Mouse (Mus musculus) midbrain, embryonic 14.5 days (tissue): ENCODE data around the gene Bicd2. TPM values are rescaled to one million over a fixed set of nuclear protein-coding genes. Genes with fewer than 3 reads are reported as not detected.
A peak's percentile ranks its signal among the peaks of the same experiment; 100 is the strongest.

Source experiments
- ATAC-seq: fragments of 200-750 bp; cut with Nextera tagmentation; 2 replicates; pipeline ENCODE4 v1.8.0; 2017; ENCODE audit warnings: moderate number of reproducible peaks, moderate library complexity; ENCODE audit not compliant: low FRiP score, low TSS enrichment
- DNase-seq: peaks from one replicate; pipeline ENCODE4 v3.0.0-alpha.2; 2015
- H3K27ac ChIP-seq: fragments of 300-500 bp; sonication (generic); replicated peaks from 2 replicates; pipeline ENCODE4 v1.5.1; 2014; ENCODE audit warnings: mild to moderate bottlenecking, low read depth, low read length, moderate library complexity
- H3K27me3 ChIP-seq: fragments of 300-500 bp; sonication (generic); 2 replicates; pipeline ENCODE4 v1.6.1; 2014; ENCODE audit warnings: low read length, control low read depth, mixed read lengths; ENCODE audit not compliant: control insufficient read depth, insufficient read depth
- H3K36me3 ChIP-seq: fragments of 300-500 bp; sonication (generic); 2 replicates; pipeline ENCODE4 v1.6.1; 2014; ENCODE audit warnings: low read length, control low read depth; ENCODE audit not compliant: control insufficient read depth, insufficient read depth
- H3K4me1 ChIP-seq: fragments of 300-500 bp; sonication (generic); 2 replicates; pipeline ENCODE4 v1.6.1; 2014; ENCODE audit warnings: mild to moderate bottlenecking, antibody characterized with exemption, low read length, control low read depth; ENCODE audit not compliant: control insufficient read depth, insufficient read depth
- H3K4me2 ChIP-seq: fragments of 300-500 bp; sonication (generic); 2 replicates; pipeline ENCODE4 v1.6.1; 2014; ENCODE audit warnings: mild to moderate bottlenecking, low read length, moderate library complexity
- H3K4me3 ChIP-seq: fragments of 300-500 bp; sonication (generic); replicated peaks from 2 replicates; pipeline ENCODE4 v1.5.1; 2014; ENCODE audit warnings: low read depth, low read length
- H3K9ac ChIP-seq: fragments of 300-500 bp; sonication (generic); replicated peaks from 2 replicates; pipeline ENCODE4 v1.6.1; 2014; ENCODE audit warnings: mild to moderate bottlenecking, low read length, moderate library complexity
- H3K9me3 ChIP-seq: fragments of 300-500 bp; sonication (generic); 2 replicates; pipeline ENCODE4 v1.6.1; 2016; ENCODE audit warnings: low read length, control low read depth, mixed read lengths; ENCODE audit not compliant: control insufficient read depth
- WGBS: fragments of 180-500 bp; shearing (Covaris S2); extraction: QIAGEN DNeasy Blood & Tissue Kit; methylation state at CpG from one replicate; pipeline ENCODE4 v1.1.7; 2014; 5-methylcytosine and 5-hydroxymethylcytosine counted together
- polyA plus RNA-seq: library from polyadenylated mRNA; unstranded; fragments of >200 nt; fragmentation: Nextera tagmentation; extraction: Ambion mirVana; gene quantifications from 2 replicates; pipeline ENCODE4 v1.2.1, GENCODE M21; 2014

Bicd2 gene
- polyA plus RNA-seq, 1 experiment from 2014 or later = 30.1 TPM

DNA sequence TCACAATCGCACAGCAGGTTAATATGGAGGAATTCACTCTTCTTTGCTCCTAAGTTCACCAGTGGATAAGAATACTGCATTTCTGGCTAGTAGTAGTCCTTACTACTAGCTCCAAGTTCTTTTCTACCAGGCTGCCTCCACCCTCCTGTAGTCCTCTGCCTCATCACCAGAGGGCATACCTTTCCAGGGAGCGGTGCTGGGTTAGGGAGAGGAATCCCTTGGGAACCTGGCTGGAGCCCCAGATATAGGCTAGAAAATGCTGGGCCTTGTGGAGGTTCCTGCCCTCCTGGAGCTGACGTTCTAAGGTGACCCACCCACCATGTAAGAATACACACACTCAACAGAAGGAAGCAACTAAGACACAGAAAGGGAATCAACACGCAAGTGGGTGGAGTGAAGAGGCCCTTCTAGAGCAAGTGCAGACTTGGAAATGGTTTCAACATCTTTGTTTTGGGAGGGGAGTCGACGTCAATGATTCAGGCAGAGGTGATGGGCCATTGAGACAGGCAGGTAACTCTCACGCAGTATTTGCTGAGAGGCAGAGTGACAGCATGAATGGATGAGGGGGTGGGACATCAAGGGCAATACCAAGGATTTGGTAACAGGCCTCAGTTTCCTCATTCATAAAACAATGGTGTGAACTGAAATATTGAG lies 2.4 kb upstream of the Bicd2 start:
- H3K4me2 ChIP-seq = no peak overlapping the region
- no peak overlapping the region for H3K9ac ChIP-seq
- H3K9me3 ChIP-seq = no peaks in the 10 kb centered on the region
- no peak overlapping the region for H3K4me3 ChIP-seq
- no peak overlapping the region for H3K27ac ChIP-seq
- H3K27me3 ChIP-seq = no peaks in the 10 kb centered on the region
- ATAC-seq (no peak), DNase-seq (no peak)
- H3K36me3 ChIP-seq = no peaks in the 10 kb centered on the region
- peaks cover 25% of the 10 kb centered on the region for H3K4me1 ChIP-seq
- 75% methylated on average over 7 of the region's 7 CpGs for WGBS

DNA sequence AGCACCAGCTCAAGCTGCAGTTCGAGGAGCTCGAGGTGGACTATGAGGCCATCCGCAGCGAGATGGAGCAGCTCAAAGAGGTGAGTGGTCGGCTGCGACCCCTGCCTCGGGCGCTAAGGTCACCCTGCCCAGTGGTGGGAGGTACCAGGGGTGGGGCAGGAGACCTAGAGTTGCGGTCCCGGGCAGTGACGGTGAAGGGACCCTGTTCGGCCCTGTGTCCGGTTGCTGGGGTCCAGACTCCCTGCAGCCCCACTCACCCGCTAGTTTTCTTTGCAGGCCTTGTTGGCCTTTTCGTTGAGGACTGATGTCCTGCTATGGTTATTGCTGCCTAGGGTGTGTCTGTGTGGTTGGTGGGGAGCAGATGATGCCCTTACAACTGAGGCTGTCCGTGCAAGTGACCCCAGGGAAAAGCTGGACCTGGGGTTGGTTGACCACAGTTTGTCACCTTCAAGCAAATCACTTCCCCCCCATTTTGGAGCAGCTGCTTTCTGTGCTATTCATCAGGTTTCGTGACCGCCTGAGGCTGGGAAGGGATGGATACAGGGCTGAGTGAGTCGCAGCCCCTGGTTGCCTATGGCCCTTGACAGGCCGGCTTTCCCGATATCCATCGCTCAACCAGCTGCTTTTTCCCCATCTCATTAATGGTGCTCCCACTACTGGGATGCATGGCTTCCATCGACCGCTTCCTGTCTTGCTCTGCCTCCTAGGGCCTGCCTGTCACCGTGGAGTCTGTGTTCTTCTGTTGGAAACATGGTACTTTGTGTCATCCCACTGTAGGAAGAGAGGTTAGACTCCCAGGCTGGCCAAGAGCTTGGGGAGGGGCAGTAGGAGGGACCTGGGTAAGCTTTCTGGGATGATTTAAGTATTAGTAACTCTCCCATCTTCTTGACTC lies 692 bp downstream of the Bicd2 start:
- peak overlapping the region; percentile 89 for H3K9ac ChIP-seq
- DNase-seq (peak; percentile 47), ATAC-seq (peak; percentile 18; the same call in 1 of the 2 replicates)
- H3K27me3 ChIP-seq = no peaks in the 10 kb centered on the region
- H3K4me1 ChIP-seq = peaks cover 40% of the 10 kb centered on the region
- no peaks in the 10 kb centered on the region for H3K36me3 ChIP-seq
- peak overlapping the region; percentile 93 for H3K4me3 ChIP-seq
- H3K4me2 ChIP-seq = peak overlapping the region; percentile 94
- no peaks in the 10 kb centered on the region for H3K9me3 ChIP-seq
- H3K27ac ChIP-seq = peak overlapping the region; percentile 76
- WGBS = 5% methylated on average over 25 of the region's 25 CpGs

DNA sequence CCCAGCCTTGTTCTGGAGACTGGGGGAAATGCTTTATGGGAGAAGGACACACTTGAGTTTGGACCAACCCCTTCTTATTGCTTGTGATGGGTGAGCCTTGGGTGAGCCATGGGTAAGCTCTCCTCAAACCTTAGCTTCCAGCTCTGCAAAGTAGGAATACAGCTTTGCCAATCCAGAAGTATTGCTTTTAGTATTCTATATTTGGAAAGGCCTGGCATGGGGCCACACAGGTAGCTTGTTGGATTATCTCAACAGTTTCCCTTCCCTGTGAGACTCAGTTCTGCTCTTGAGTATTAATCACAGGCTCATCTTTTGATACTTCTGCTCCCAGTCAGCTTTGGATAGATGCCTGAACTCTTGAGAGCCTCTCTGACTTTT lies 1.3 kb downstream of the Bicd2 start:
- H3K9ac ChIP-seq = peak overlapping the region; percentile 89
- peaks cover 40% of the 10 kb centered on the region for H3K4me1 ChIP-seq
- H3K4me3 ChIP-seq = peak overlapping the region; percentile 93
- no peak overlapping the region for H3K27ac ChIP-seq
- H3K4me2 ChIP-seq = peak overlapping the region; percentile 94
- no peaks in the 10 kb centered on the region for H3K36me3 ChIP-seq
- no peaks in the 10 kb centered on the region for H3K9me3 ChIP-seq
- no peak for ATAC-seq
- H3K27me3 ChIP-seq = no peaks in the 10 kb centered on the region
- DNase-seq = no peak

DNA sequence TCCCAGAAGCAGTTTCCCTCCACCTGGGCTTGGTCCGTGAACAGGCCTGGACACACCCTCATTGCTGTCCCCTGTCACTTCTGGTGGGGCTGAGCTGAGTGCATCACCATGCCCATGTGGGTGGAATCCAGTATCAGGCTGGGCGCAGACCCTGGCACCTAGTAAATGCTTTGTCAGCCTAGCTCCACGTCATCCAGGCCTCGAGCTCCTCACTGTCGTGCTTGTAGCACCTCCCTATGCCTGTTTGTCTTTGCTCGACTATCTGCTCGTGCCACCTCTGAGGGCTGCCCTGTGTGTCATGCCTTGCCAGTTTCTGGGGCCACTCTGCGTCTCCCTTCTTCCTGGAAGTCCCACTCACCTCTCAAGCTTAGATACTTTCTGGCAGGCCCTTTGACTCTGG lies 3.2 kb downstream of the Bicd2 start:
- Histone ChIP-seq H3K9me3 (no peaks in the 10 kb centered on the region), H3K27me3 (no peaks in the 10 kb centered on the region), H3K9ac (no peak overlapping the region; the same call in 1 of the 2 replicates), H3K27ac (no peak overlapping the region), H3K4me2 (no peak overlapping the region), H3K4me3 (no peak overlapping the region), H3K36me3 (no peaks in the 10 kb centered on the region), H3K4me1 (peaks cover 40% of the 10 kb centered on the region)
- 92% methylated on average over 8 of the region's 8 CpGs for WGBS
- ATAC-seq (no peak), DNase-seq (no peak)

DNA sequence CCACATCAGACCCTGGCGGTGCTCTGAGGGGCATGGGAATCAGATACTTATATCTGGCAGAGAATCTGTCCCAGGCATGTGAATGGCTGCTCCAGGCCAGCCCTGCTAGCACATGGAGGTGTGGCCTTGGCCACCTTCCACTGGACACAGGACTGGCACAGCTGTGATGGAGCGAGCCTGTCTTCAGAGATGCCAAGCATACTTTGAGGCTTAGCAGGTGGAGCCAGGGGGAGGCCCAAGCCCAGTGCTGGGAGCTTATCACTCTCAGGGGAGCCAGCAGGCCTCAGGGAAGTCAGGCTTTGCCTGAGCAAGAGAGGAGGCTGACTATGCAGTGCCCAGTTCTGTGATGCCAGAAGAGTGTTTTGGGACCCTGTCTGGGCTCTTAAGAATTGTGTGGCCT lies 4.1 kb downstream of the Bicd2 start:
- H3K4me3 ChIP-seq = no peak overlapping the region
- 88% methylated on average over 2 of the region's 2 CpGs for WGBS
- peaks cover 35% of the 10 kb centered on the region for H3K4me1 ChIP-seq
- H3K27ac ChIP-seq = no peak overlapping the region
- H3K9me3 ChIP-seq = no peaks in the 10 kb centered on the region
- ATAC-seq = no peak
- DNase-seq = no peak
- H3K36me3 ChIP-seq = no peaks in the 10 kb centered on the region
- no peaks in the 10 kb centered on the region for H3K27me3 ChIP-seq
- no peak overlapping the region for H3K9ac ChIP-seq
- H3K4me2 ChIP-seq = no peak overlapping the region

DNA sequence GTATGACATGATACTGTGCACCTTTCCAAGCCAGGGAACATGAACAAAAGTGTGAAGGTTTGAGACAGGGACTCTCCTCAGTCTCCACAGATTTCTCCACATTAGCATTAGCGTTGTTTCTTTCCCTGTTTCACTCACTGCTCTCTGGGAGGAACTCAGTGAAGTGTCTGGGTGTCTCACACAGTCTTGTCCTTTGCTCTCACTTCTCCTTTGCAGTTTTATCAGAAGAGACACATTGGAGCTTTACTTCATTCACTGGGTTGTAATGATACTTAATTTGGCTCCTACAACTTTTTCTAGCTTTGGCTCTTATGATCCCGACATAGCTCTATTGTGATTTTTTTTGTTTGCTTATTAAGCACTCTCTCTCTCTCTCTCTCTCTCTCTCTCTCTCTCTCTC lies 7.1 kb downstream of the Bicd2 start:
- DNase-seq = no peak
- Histone ChIP-seq H3K27ac (no peak overlapping the region), H3K4me3 (no peak overlapping the region), H3K4me2 (no peak overlapping the region), H3K4me1 (peaks cover 28% of the 10 kb centered on the region), H3K9me3 (no peaks in the 10 kb centered on the region), H3K9ac (no peak overlapping the region), H3K27me3 (no peaks in the 10 kb centered on the region), H3K36me3 (no peaks in the 10 kb centered on the region)
- WGBS = 89% methylated on average over 2 of the region's 2 CpGs
- ATAC-seq = no peak

DNA sequence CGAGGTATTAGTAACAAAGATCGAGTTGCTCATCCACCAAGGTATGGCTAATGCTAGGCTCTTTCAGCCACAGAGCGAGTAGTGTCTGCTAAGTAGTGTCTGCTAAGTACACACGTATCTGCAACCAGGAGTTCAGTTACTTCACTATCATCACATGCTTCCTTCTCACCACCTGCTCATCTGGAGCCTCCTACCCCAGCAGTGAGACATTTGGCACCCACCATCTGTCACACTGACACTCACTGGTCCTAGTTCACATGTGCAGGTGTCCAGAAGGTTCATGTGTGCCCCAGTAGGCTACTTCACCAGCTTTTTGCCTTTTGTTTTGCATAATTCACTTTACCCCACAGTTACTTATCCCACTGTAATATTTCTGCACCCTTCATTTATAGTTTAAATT lies 8.0 kb downstream of the Bicd2 start:
- WGBS = 95% methylated on average over 4 of the region's 4 CpGs
- no peak overlapping the region for H3K27ac ChIP-seq
- peaks cover 20% of the 10 kb centered on the region; the same call in 1 of the 2 replicates for H3K4me1 ChIP-seq

DNA sequence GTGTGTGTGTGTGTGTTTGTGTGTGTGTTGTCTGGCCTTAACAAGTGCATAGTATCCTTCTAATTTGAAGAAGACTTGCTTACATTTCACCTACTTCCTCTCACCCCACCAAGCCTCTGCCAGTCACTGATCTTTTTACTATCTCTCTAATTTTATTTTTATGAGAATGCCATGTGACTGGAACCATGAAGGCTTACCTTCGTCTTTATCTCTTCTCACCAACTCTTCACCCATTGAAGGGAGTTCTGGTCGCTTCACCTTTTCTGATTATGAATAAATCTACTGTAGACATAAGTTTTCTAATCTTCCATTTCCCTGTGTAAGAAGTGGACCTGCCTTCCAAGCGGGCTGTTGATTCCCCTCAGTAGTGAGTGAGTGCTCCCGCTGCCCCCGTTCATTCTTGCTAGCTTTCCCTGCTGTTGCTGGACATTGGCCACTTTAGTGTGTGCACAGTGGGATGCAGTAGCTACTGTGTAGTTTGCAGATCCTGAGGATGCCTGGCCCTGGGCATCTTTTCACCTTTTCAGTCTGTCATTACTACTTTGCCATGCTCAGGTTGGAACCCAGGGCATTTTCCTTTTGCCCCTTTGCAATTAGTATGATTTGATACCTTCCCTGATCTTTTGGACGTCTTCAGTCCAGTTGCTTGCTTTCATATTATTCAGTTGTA lies 8.6 kb downstream of the Bicd2 start:
- Histone ChIP-seq H3K27me3 (no peaks in the 10 kb centered on the region), H3K27ac (no peak overlapping the region), H3K4me1 (peaks cover 15% of the 10 kb centered on the region; the same call in 1 of the 2 replicates), H3K4me3 (no peak overlapping the region), H3K36me3 (no peaks in the 10 kb centered on the region), H3K4me2 (no peak overlapping the region), H3K9ac (no peak overlapping the region), H3K9me3 (no peaks in the 10 kb centered on the region)
- no peak for DNase-seq
- 96% methylated on average over 6 of the region's 6 CpGs for WGBS
- no peak for ATAC-seq

More for the DNA sequence above, 8.0 kb downstream of the Bicd2 start:
- no peaks in the 10 kb centered on the region for H3K36me3 ChIP-seq
- H3K4me3 ChIP-seq = no peak overlapping the region
- DNase-seq (no peak), ATAC-seq (no peak)
- no peak overlapping the region for H3K9ac ChIP-seq
- H3K4me2 ChIP-seq = no peak overlapping the region
- no peaks in the 10 kb centered on the region for H3K9me3 ChIP-seq
- H3K27me3 ChIP-seq = no peaks in the 10 kb centered on the region
